Mouse (Mus musculus) left cerebral cortex, postnatal 36 days (tissue): ENCODE data around the gene Dvl3. TPM values are rescaled to one million over a fixed set of nuclear protein-coding genes. Genes with fewer than 3 reads are reported as not detected.

ENCODE experiments used
- DNase-seq, 2 experiments: peaks; one replicate each; pipeline ENCODE4 v3.0.0; 2021 to 2022; ENCODE audit warnings: low spot score in 2 of 2, mixed read lengths in 1 of 2
- intact Hi-C: fragments of 180-260 bp; cut with DNase I; formaldehyde crosslinking; loops from one replicate; pipeline ENCODE4 v1.15.1; 2025
- total RNA-seq, 2 experiments: library from RNA; stranded (reverse); gene quantifications; 2 replicates each; pipeline ENCODE4 v1.2.3; 2021

Gene Dvl3
- total RNA-seq, 2 experiments from 2014 or later = 63.5 to 75.7 TPM

- intact Hi-C loops = loop anchor here (5.0 kb wide), 1 partner anchor 40 kb away; the partner anchor contains the start of gene Eif2b5
- DNase-seq = peak in 1 of 2 experiments; percentile 45
These were observed 20.3 kb downstream of the Dvl3 start for GRCm38 (mm10) chr16:20537071-20537471.

GRCm38 (mm10) chr16:20537601-20538320 lies 21.0 kb downstream of the Dvl3 start:
- intact Hi-C loops = loop anchor here (5.0 kb wide), 1 partner anchor 40 kb away; the partner anchor contains the start of gene Eif2b5
- no peak for DNase-seq

DNA sequence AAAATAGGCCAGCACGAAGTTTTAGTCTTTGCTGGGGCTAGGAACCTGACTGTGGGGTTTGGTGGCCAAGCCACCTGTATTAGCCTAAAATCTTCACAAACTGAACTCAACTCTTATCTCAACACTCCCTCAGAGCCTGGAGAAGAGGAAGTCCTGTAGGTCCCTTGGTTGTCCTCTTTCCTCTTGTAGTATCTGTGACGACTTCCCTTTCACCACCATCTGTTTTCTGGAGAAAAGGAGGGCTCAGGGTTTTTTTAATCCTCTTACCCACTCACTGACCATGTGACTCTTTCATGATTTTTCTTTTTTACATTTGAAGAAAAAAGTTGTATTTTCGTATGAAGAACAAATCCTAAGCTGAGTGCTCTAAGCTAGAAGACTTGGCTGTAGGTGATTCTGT lies 22.9 kb downstream of the Dvl3 start:
- intact Hi-C loops = loop anchor here (5.0 kb wide), 1 partner anchor 42 kb away; the partner anchor contains the start of gene Eif2b5
- no peak for DNase-seq

GRCm38 (mm10) chr16:20540438-20540837 lies 23.7 kb downstream of the Dvl3 start:
- intact Hi-C loops = no loop called here
- DNase-seq = no peak

GRCm38 (mm10) chr16:20545696-20546095 lies 28.9 kb downstream of the Dvl3 start:
- intact Hi-C loops = loop anchor here (5.0 kb wide), 2 partner anchors 33 to 97 kb away; no protein-coding TSS in a partner anchor
- no peak for DNase-seq

- DNase-seq = no peak
- intact Hi-C loops = loop anchor here (5.0 kb wide), 2 partner anchors 35 to 95 kb away; no protein-coding TSS in a partner anchor
These were observed 30.6 kb downstream of the Dvl3 start for GRCm38 (mm10) chr16:20547423-20547822.

- intact Hi-C loops = loop anchor here (5.0 kb wide), 2 partner anchors 36 to 94 kb away; no protein-coding TSS in a partner anchor
- DNase-seq = peak; percentile 99
These were observed 31.5 kb downstream of the Dvl3 start, which contains the start of gene Abcf3 for GRCm38 (mm10) chr16:20548096-20548948. Gene Abcf3 (plus strand): TSS chr16:20548577.

DNA sequence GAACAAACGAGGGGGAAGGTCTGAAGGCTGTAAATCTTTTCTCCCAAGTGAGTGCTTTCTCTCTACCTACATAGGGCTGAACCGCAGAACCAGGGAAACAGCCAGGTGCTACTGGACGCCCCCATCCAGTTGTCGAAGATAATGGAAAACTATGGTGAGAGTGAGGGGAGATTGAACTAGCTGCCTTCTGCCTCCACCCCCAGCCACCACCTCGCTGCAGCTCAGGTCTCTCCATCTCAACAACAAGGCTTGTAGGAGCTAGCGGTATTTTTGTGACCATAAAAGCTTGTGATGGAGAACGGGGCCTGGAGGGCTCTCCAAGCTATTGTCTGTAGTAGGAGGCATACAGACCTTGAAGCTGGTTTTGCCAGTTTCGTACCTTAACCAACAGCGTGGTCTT lies 32.4 kb downstream of the Dvl3 start:
- DNase-seq = no peak
- intact Hi-C loops = loop anchor here (5.0 kb wide), 2 partner anchors 37 to 93 kb away; no protein-coding TSS in a partner anchor

- DNase-seq = no peak
- intact Hi-C loops = no loop called here
These were observed 34.9 kb downstream of the Dvl3 start for GRCm38 (mm10) chr16:20551691-20552090.

GRCm38 (mm10) chr16:20552594-20552993 lies 35.8 kb downstream of the Dvl3 start:
- DNase-seq = no peak
- intact Hi-C loops = no loop called here

DNA sequence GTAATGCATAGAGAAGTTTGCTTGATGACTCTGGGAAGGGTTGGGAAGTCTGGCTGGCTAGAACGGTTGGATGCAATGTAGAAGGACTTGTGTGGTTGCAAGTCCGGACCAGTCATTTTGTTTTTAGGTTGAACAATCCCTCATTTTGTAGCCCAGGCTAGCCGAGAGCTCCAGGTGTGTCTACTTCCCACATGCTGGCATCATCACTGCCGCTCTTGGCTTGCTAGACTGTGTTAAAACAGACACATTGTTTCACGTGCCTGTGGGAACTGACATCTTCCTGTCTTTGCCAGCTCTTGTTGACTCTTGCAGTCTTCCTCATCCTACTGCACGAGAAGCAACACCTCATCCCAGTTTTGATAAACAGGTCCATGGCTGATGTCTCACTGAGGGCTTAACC lies 38.2 kb downstream of the Dvl3 start:
- intact Hi-C loops = no loop called here
- DNase-seq = no peak

- DNase-seq = no peak
These were observed 40.6 kb downstream of the Dvl3 start for GRCm38 (mm10) chr16:20557381-20557780.

DNA sequence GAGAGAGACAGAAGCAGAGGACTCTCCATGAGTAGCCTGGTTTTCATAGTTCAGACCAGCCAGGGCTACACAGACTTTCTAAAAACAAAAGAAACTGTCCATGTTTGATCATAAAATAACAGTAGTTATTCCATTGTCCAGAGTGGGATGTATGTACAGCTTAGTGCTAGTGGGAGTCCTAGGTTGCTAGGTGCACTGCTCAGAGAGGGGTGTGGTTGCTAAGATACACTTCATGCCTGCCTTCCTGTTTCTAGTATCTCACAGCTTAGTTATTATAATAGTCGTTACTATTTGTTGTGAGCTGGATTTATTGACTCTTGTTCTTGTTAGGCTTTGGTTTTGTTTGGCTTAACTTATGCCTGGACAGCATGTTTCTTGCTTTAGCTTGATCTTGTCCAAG lies 48.3 kb downstream of the Dvl3 start:
- intact Hi-C loops = no loop called here
- no peak for DNase-seq

More at GRCm38 (mm10) chr16:20557381-20557780, 40.6 kb downstream of the Dvl3 start:
- intact Hi-C loops = no loop called here

Other genes with a start within 250 kb of the Dvl3 start
- 10 to 100 TPM; 43.9 to 54.0 TPM for gene Parl, start 214.6 kb upstream of the Dvl3 start, total RNA-seq
- gene Cyp2ab1, start 191.6 kb upstream of the Dvl3 start, total RNA-seq = not detected
- 100 to 1,000 TPM; 167 to 264 TPM for gene Abcc5, start 90.6 kb upstream of the Dvl3 start, total RNA-seq
- 10 to 100 TPM; 56.4 to 66.8 TPM for gene Eif2b5, start 18.2 kb upstream of the Dvl3 start, total RNA-seq
- gene Ap2m1, start 18.5 kb downstream of the Dvl3 start, total RNA-seq = 100 to 1,000 TPM; 792 to 907 TPM
- gene Abcf3, start 31.6 kb downstream of the Dvl3 start, total RNA-seq = 100 to 1,000 TPM in 1 of 2 experiments, 10 to 100 TPM in 1; 88.3 to 102 TPM
- gene Vwa5b2, start 72.5 kb downstream of the Dvl3 start, total RNA-seq = 10 to 100 TPM; 43.0 to 63.7 TPM
- gene Eef1akmt4, start 94.6 kb downstream of the Dvl3 start, total RNA-seq = 1 to 10 TPM; 1.4 to 2.0 TPM
- not detected for gene Gm49333, start 94.6 kb downstream of the Dvl3 start, total RNA-seq
- gene Alg3, start 94.8 kb downstream of the Dvl3 start, total RNA-seq = 10 to 100 TPM; 14.5 to 14.6 TPM
- gene Camk2n2, start 104.3 kb downstream of the Dvl3 start, total RNA-seq = 100 to 1,000 TPM; 166 to 199 TPM
- 10 to 100 TPM; 19.4 to 28.5 TPM for gene Ece2, start 112.8 kb downstream of the Dvl3 start, total RNA-seq
- 100 to 1,000 TPM; 214 to 240 TPM for gene Psmd2, start 134.7 kb downstream of the Dvl3 start, total RNA-seq
- 100 to 1,000 TPM; 281 to 286 TPM for gene Eif4g1, start 151.3 kb downstream of the Dvl3 start, total RNA-seq
- gene Fam131a, start 176.3 kb downstream of the Dvl3 start, total RNA-seq = 100 to 1,000 TPM; 303 to 372 TPM
- gene Polr2h, start 200.7 kb downstream of the Dvl3 start, total RNA-seq = 10 to 100 TPM; 21.7 to 25.5 TPM
- gene Clcn2, start 200.8 kb downstream of the Dvl3 start, total RNA-seq = 10 to 100 TPM; 59.1 to 72.2 TPM
- 10 to 100 TPM; 33.6 to 46.4 TPM for gene Chrd, start 216.1 kb downstream of the Dvl3 start, total RNA-seq
- 1 to 10 TPM; 2.9 to 7.8 TPM for gene Thpo, start 217.5 kb downstream of the Dvl3 start, total RNA-seq